Mouse (Mus musculus) ES-E14 (cell line): ENCODE measurements at regions not wholly inside any gene's neighbourhood (a gene's known extent, or its start where the extent isn't known, plus 50 kb on each side); places are given as distances from the start of the nearest gene placed in this dataset.

Source experiments
- CHD2 ChIP-seq: IDR thresholded peaks from 2 replicates; pipeline ENCODE4 v1.6.1; 2014; ENCODE audit warnings: mild to moderate bottlenecking, low read depth, low read length, inconsistent platforms
- HCFC1 ChIP-seq: IDR thresholded peaks from 2 replicates; pipeline ENCODE4 v1.6.1; 2012; ENCODE audit warnings: low read length, inconsistent platforms, borderline replicate concordance; ENCODE audit not compliant: insufficient read depth
- ZC3H11A ChIP-seq: IDR thresholded peaks from 2 replicates; pipeline ENCODE4 v1.6.1; 2012; ENCODE audit warnings: low read depth, mild to moderate bottlenecking, inconsistent platforms, low read length, borderline replicate concordance

DNA sequence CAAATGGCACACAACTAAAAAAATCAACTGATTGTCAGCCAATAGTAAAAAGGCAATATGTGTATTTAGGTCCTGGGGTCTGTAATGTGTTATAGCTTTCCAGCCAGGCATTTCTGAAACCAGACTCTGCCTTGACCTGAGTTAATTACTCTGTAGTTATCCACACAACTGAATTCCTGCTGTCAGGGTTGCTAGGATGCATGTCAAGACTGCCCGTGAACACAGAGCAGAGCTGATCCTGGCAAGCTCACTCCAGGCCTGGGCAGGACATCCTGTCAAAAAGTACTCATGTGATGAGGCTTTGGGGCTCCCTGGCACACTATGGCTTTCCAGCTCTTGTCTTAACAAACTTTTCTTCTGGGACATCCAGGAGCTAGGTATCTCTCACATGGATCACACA, 157.2 kb downstream of the C1d start:
- no peak for TF ChIP-seq HCFC1
- TF ChIP-seq CHD2, result no peak
- no peak for TF ChIP-seq ZC3H11A
